In the genomic region with DNA sequence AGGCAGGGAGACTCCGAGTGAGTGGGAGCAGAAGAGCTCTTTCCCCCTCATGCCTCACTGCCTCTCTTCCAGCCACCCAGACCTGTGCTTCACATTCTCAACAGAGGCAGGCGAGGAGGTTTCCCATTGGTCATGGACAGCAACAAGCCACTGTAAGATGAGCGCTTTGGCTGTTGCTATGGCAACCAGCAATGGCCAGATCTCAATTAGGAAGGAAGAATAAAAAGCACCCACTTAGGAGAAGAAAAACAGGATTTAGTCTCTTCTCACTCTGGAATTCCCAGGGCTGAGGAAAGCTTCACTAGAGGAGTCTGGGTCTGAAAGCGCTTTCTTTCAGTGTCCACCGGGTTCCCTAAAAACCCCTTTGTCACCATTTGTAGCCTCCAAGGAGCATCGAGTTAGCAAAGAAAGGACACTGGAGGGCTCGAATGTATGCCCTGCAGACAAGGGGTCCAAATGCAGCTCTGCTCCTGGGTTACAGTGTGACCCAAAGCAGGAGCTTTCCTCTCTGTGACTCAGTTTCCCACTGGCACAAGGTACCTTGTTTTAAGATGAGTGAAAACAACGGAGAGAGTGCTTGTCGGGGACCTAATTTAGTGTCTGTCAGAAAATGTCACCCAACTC, we compare ENCODE assay signal across 8 mouse cellular contexts. TPM values are rescaled to one million over a fixed set of nuclear protein-coding genes. Genes with fewer than 3 reads are reported as not detected.
A peak's percentile ranks its signal among the peaks of the same experiment; 100 is the strongest.
DNase-seq lines count a peak whose midpoint lies in the region; ATAC-seq and TF ChIP-seq lines count a peak whose summit lies in the region.

No protein-coding gene starts in this region.

- no peak overlapping the region for H3K4me3 ChIP-seq in kidney, embryonic 14.5 days (ENCODE audit: low read length)
- H3K4me3 ChIP-seq in kidney, adult 2 months (ENCODE audit: insufficient read depth, low read depth, low read length) = no peak overlapping the region
- no peak overlapping the region for H3K4me3 ChIP-seq in forebrain, embryonic 11.5 days (ENCODE audit: low read depth, low read length)

- H3K4me2 ChIP-seq in kidney, embryonic 14.5 days (replicated peaks; ENCODE audit: low read depth, low read length) = peak overlapping the region; percentile 24
- peak overlapping the region; percentile 33; the same call in 1 of the 2 replicates for H3K4me2 ChIP-seq in forebrain, embryonic 11.5 days (ENCODE audit: low read depth, low read length, severe bottlenecking)

- peaks cover 14% of the 10 kb centered on the region; the same call in 1 of the 2 replicates for H3K4me1 ChIP-seq in kidney, embryonic 14.5 days (ENCODE audit: control insufficient read depth, insufficient read depth, low read length)
- H3K4me1 ChIP-seq in kidney, adult 2 months (ENCODE audit: control insufficient read depth, insufficient read depth, low read length) = no peaks in the 10 kb centered on the region
- peaks cover 31% of the 10 kb centered on the region for H3K4me1 ChIP-seq in forebrain, embryonic 11.5 days (replicated peaks; ENCODE audit: control insufficient read depth, insufficient read depth, low read length)

- peaks cover 2% of the 10 kb centered on the region; the same call in 1 of the 2 replicates for H3K36me3 ChIP-seq in kidney, embryonic 14.5 days (ENCODE audit: control insufficient read depth, insufficient read depth, low read length)
- H3K36me3 ChIP-seq in kidney, adult 2 months (ENCODE audit: control insufficient read depth, insufficient read depth, low read length) = no peaks in the 10 kb centered on the region; the same call in 1 of the 2 replicates
- H3K36me3 ChIP-seq in forebrain, embryonic 11.5 days (ENCODE audit: control insufficient read depth, insufficient read depth, low read length) = peaks cover 3% of the 10 kb centered on the region; the same call in 1 of the 2 replicates

- H3K27ac ChIP-seq in kidney, embryonic 14.5 days (ENCODE audit: low read depth, low read length) = peak overlapping the region; percentile 18; the same call in 1 of the 2 replicates
- no peak overlapping the region for H3K27ac ChIP-seq in kidney, adult 2 months (ENCODE audit: insufficient read depth, low read depth, low read length)
- H3K27ac ChIP-seq in forebrain, embryonic 11.5 days (ENCODE audit: low read depth, low read length) = peak overlapping the region; percentile 99

- no peak for DNase-seq in kidney, adult 2 months
- DNase-seq in forebrain, embryonic 11.5 days (ENCODE audit: low spot score) = peak; percentile 89
- DNase-seq in layer of hippocampus, adult 9-10 months (ENCODE audit: low spot score) = peak; percentile 35
- peak; percentile 75 for DNase-seq in neural tube, embryonic 10.5 days (ENCODE audit: extremely low spot score, low spot score)
- no peak for DNase-seq in adrenal gland, adult (ENCODE audit: inconsistent age in 2 of 2, low spot score in 1 of 2)
- no peak for DNase-seq in thymus, postnatal 14 days
- no peak for DNase-seq in ovary, postnatal 36 days (ENCODE audit: low spot score)

- no peaks in the 10 kb centered on the region for H3K9me3 ChIP-seq in kidney, embryonic 14.5 days (ENCODE audit: control insufficient read depth, low read length)
- H3K9me3 ChIP-seq in forebrain, embryonic 11.5 days (ENCODE audit: control insufficient read depth, low read length) = no peaks in the 10 kb centered on the region

- no peak overlapping the region for H3K9ac ChIP-seq in kidney, embryonic 14.5 days (ENCODE audit: low read depth, low read length)
- peak overlapping the region; percentile 62 for H3K9ac ChIP-seq in forebrain, embryonic 11.5 days (ENCODE audit: low read length)

- TF ChIP-seq POLR2A in kidney, adult 2 months (IDR thresholded peaks at IDR 0.05; ENCODE audit: low read depth, low read length) = no peak

- no peak for TF ChIP-seq CTCF in kidney, adult 2 months (conservative IDR thresholded peaks at IDR 0.05; ENCODE audit: insufficient read depth, insufficient read length, low read depth, low read length)

- WGBS in kidney, embryonic 14.5 days = 21% methylated on average over 9 of the region's 9 CpGs
- 41% methylated on average over 9 of the region's 9 CpGs for WGBS in kidney, adult 2 months
- 11% methylated on average over 9 of the region's 9 CpGs for WGBS in forebrain, embryonic 11.5 days

- peak; percentile 95 for ATAC-seq in kidney, embryonic 14.5 days (ENCODE audit: low FRiP score, low TSS enrichment)
- ATAC-seq in forebrain, embryonic 11.5 days (replicated peaks; ENCODE audit: low FRiP score) = peak; percentile 95

- H3K27me3 ChIP-seq in kidney, embryonic 14.5 days (ENCODE audit: control insufficient read depth, insufficient read depth, low read length) = no peaks in the 10 kb centered on the region
- no peaks in the 10 kb centered on the region for H3K27me3 ChIP-seq in kidney, adult 2 months (replicated peaks; ENCODE audit: control insufficient read depth, insufficient read depth, low read length)
- no peaks in the 10 kb centered on the region for H3K27me3 ChIP-seq in forebrain, embryonic 11.5 days (ENCODE audit: control insufficient read depth, insufficient read depth, low read length)

RNA-seq across cellular contexts. Expression of a gene that starts 30.8 kb away (rescaled TPM):
- 108 TPM in 2 replicates for polyA plus RNA-seq in kidney, embryonic 14.5 days (2014; fragmentation: Nextera tagmentation; extraction: Ambion mirVana)
- polyA plus RNA-seq in kidney, adult 2 months (2012; rRNA removed) = 14.5 and 19.3 TPM in 2 replicates
- polyA plus RNA-seq in forebrain, embryonic 11.5 days (2014; fragmentation: Nextera tagmentation; extraction: Ambion mirVana) = 107 and 110 TPM in 2 replicates

Comparison
In these comparisons a context has a peak if more than half of its experiments do, and no peak if none do; other contexts are left out.
1. DNase-seq: peak in forebrain, embryonic 11.5 days (single experiment), layer of hippocampus, adult 9-10 months (single experiment) and neural tube, embryonic 10.5 days (single experiment); none in kidney, adult 2 months (single experiment), adrenal gland, adult (0 of 2), thymus, postnatal 14 days (single experiment) and ovary, postnatal 36 days (single experiment).